Mouse (Mus musculus) adipocyte (in vitro differentiated cells): ENCODE data around the gene Skint11.
"Not testable (repeated sequence)": the region's sequence is repeated elsewhere in the genome, so short reads cannot be mapped to it uniquely, and the experiment has no call there.

Source experiments
- DNase-seq: peaks from one replicate; pipeline ENCODE4 v3.0.0-alpha.2; 2016; ENCODE audit warnings: low spot score

Gene Skint11

DNA sequence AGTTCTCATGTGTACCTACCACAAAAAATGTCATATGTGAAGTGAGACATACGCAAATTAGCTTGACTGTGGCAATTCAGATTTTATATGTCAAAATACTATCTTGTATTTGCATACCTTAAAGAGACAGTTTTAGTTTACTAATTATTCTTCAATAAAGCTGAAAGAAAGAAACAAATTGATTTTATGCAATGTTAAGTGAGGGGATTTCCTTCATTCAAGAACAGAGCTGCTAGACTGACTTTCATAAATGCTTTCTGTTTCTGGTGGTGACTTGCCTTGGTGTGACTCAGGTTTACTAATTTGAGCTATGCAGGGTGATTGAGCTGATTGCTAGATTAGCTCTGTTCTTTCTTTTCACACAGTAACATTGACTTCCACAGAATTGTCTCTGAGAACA, at the start of gene Skint11:
Gene Skint11, plus strand, starts transcription at position 301 of the 400 bp plus-strand sequence.
- DNase-seq: no peak

GRCm38 (mm10) chr4:114161149-114161548, 2.0 kb upstream of the Skint11 start:
- DNase-seq: no peak

DNA sequence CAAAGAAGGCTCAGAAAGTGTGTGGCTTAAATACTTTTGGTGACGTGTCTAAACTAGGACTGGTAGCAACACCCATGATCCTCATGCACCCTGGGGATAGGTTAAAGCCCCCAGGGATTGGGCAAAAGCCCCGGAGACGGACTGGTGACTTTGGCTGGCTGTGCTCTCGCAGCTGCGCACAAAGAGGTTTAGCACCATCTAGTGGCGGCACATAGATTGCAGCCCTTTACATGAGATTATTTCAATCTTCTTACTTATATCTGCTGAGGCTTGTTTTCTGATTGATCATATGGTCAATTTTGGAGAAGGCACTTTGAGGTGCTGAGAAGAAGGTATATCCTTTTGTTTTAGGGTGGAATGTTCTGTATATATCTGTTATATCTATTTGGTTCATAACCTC, 9.7 kb downstream of the Skint11 start:
- DNase-seq: not testable (repeated sequence)

DNA sequence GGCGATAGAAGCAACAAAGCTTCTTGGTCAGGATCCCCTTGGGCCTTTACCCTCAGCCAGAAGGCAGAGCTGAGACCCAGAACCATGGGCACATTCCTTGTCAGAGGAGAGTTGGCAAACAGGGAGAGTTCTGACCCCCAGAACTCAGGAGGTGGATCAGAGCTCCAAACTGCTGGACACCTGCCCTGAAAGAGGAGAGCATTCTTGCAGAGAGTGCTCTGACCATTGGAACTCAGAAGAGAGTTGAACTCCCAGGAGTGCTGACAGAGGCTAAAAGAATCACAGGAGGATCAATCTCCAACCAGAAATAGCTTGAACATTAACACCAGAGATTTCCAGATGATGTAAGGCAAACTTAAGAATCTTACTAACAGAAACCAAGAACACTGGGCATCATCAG, 93.7 kb downstream of the Skint11 start:
- DNase-seq: not testable (repeated sequence)
